Mouse (Mus musculus): Measurements from ENCODE around the gene Cct3.

GRCm38 (mm10) chr3:88296110-88296560 is 781 bp upstream of the Cct3 start:
- TF ChIP-seq POLR2A (IDR thresholded peaks at IDR 0.05; ENCODE audit: insufficient read depth, low read depth, low read length) (no peak), CTCF (IDR thresholded peaks at IDR 0.05) (no peak), EP300 (IDR thresholded peaks at IDR 0.05; ENCODE audit: insufficient read depth, low read depth, low read length) (no peak)
